Mouse (Mus musculus) midbrain, embryonic 11.5 days (tissue): ENCODE results near the gene Tomm7. TPM values are rescaled to one million over a fixed set of nuclear protein-coding genes. Genes with fewer than 3 reads are reported as not detected.

Experiments
- polyA plus RNA-seq: library from polyadenylated mRNA; unstranded; fragments of >200 nt; fragmentation: Nextera tagmentation; extraction: Ambion mirVana; gene quantifications from 2 replicates; pipeline ENCODE4 v1.2.1, GENCODE M21; 2014

Tomm7 gene
- polyA plus RNA-seq, 1 experiment from 2014 or later = 132 TPM

Other genes starting within 250 kb of the Tomm7 start
- 59.5 and 62.1 TPM in 2 replicates for gene Srpk2, start 159.5 kb downstream of the Tomm7 start, polyA plus RNA-seq
- gene Pus7, start 60.5 kb downstream of the Tomm7 start, polyA plus RNA-seq = 25.6 and 28.3 TPM in 2 replicates
- gene Rint1, start 56.5 kb downstream of the Tomm7 start, polyA plus RNA-seq = 24.9 and 28.1 TPM in 2 replicates
- gene Fam126a, start 186.5 kb upstream of the Tomm7 start, polyA plus RNA-seq = 34.3 and 36.0 TPM in 2 replicates